Mouse (Mus musculus) splenic B cell, adult 2 months (primary cell): ENCODE measurements around the gene Rundc3a.

ENCODE experiments used
- DNase-seq: peaks from one replicate; pipeline ENCODE4 v3.0.0-alpha.2; 2011; ENCODE audit warnings: low read depth, low spot score
- H3K27me3 ChIP-seq: 2 replicates; pipeline ENCODE4 v1.6.1; 2012; ENCODE audit warnings: mild to moderate bottlenecking, low read length, moderate library complexity, mixed read lengths; ENCODE audit not compliant: control insufficient read depth, poor library complexity, insufficient read depth, severe bottlenecking
- H3K36me3 ChIP-seq: 2 replicates; pipeline ENCODE4 v1.6.1; 2012; ENCODE audit warnings: mild to moderate bottlenecking, low read length, moderate library complexity, mixed read lengths; ENCODE audit not compliant: control insufficient read depth, poor library complexity, insufficient read depth, severe bottlenecking

Gene Rundc3a

DNA sequence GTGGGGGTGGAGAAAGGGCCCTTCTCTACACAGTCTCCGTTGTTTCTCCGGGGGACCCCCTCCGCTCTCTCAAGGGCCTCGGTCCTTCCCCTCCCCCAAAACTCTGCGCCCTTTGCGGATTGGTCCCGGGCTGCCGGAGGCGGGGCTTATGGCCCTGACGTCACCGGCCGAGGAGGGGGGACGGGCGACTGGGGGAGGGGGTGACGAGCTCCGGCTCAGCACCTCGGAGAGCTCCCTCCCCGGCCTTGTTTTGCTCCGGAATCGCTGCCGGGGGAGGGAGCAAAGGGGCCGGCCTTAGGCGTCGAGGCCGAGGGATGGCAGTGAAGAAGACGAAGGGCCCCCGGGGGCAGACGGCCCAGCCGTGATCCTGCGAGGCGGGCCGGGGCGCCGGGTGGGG, at the start of gene Rundc3a:
TSS of gene Rundc3a (plus strand) at position 166 of the 397 bp plus-strand sequence.
- H3K36me3 ChIP-seq, result no peaks in the 10 kb centered on the region
- no peaks in the 10 kb centered on the region for H3K27me3 ChIP-seq
- DNase-seq, result peak; percentile 79

DNA sequence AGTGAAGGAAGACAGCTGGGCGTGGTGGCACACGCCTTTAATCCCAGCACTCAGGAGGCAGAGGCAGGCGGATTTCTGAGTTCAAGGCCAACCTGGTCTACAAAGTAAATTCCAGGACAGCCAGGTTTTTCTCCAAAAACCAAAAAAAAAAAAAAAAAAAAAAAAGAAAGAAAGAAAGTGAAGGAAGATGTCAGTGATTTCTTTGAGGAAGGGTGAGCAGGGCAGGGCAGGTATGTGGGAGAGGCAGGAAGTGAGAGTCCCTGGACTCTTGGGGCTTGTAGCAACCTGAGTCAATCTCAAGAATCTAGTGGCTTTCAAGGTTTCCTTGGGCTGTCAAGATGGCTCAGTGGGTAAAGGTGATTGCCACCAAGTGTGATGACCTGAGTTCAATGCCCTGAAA, 48.7 kb upstream of the Rundc3a start:
- DNase-seq, result no peak
- Histone ChIP-seq H3K36me3 (no peaks in the 10 kb centered on the region), H3K27me3 (no peaks in the 10 kb centered on the region)

DNA sequence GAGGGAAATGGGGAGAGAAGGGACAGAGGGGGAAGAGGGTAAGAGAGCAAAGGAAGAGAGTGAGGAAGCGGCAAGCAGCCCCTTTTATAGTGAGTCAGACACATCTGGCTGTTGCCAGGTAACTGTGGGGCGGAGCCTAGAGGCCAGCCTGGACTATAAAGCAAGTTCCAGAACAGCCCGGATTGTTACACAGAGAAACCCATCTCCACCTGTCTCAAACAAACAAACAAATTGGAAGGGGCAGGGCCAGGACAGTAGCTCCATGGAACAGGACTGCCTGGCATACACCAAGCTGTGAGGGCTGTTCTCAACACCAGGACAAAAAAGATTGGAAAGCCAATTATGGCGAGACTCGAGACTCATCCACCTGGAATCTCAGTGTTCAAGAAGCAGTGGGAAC, 46.3 kb upstream of the Rundc3a start:
- H3K27me3 ChIP-seq, result no peaks in the 10 kb centered on the region
- DNase-seq, result no peak
- H3K36me3 ChIP-seq, result no peaks in the 10 kb centered on the region

DNA sequence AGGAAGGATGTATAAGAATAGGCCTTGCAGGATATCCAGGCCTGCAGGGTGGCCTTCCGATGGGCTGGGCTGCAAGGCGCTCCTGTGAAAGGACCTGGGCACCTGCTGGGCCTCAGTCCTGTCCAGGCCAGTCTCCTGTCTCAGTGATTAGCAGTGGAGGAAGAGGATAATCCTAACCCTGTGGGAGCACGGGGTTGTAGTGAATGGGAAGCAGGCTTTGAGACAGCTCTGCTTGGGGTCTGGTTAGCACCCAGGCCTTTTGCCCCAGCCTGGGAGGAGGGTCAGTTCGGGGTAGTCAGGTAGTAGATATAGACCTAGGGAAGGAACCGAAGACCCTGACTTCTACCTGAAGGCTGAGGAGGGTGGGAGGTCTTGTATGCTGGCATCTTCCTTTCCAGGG, 45.5 kb upstream of the Rundc3a start:
- DNase-seq, result no peak
- H3K36me3 ChIP-seq, result no peaks in the 10 kb centered on the region

DNA sequence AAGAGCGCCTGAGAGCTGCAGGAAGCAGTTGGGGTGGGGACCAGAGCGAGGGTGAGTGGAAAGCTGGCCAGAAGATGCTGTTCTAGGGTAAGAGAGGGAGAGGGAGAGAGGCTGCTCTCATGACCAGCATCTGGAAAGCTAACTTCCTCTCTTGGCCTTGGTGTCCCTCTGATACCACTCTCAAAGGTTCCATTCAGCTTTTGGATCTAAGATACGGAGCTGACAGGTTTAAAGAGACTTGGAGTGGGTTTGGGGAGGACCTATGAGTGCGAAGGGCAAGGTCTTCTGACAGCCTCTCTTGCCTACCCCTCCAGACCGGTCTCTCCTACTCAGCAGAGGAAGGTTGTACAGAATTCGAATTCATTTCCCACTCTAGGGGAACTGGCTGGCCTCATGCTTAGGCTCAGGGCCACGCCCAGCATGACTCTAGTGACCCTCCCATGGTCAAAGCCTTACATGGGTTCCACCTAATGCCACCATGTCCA, 45.1 kb upstream of the Rundc3a start:
- no peak for DNase-seq
- no peaks in the 10 kb centered on the region for H3K36me3 ChIP-seq

More for the DNA sequence above, 45.5 kb upstream of the Rundc3a start:
- H3K27me3 ChIP-seq, result no peaks in the 10 kb centered on the region; the same call in 1 of the 2 replicates

DNA sequence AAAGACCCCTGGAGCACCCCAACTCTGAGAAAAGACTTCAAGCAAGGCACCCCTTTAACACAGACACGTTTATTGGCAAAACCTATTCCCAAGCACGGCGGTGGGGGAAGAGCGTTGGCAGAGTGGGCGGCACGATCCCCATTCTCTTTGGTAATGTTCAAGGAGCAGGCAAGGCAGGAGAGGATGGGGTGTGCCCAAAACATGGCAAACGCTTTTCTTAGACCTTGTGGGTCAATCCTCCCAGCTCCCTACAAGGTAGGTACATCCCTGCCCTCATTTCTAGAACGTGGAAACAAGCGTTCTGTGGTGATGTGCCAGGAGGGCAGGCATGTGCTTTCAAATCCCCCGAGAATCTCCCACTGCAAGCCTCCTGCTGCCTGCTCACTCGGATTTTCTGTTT, 44.4 kb upstream of the Rundc3a start:
- H3K27me3 ChIP-seq, result no peaks in the 10 kb centered on the region; the same call in 1 of the 2 replicates
- no peak for DNase-seq
- no peaks in the 10 kb centered on the region for H3K36me3 ChIP-seq

More for the DNA sequence above, 45.1 kb upstream of the Rundc3a start:
- H3K27me3 ChIP-seq, result no peaks in the 10 kb centered on the region; the same call in 1 of the 2 replicates

DNA sequence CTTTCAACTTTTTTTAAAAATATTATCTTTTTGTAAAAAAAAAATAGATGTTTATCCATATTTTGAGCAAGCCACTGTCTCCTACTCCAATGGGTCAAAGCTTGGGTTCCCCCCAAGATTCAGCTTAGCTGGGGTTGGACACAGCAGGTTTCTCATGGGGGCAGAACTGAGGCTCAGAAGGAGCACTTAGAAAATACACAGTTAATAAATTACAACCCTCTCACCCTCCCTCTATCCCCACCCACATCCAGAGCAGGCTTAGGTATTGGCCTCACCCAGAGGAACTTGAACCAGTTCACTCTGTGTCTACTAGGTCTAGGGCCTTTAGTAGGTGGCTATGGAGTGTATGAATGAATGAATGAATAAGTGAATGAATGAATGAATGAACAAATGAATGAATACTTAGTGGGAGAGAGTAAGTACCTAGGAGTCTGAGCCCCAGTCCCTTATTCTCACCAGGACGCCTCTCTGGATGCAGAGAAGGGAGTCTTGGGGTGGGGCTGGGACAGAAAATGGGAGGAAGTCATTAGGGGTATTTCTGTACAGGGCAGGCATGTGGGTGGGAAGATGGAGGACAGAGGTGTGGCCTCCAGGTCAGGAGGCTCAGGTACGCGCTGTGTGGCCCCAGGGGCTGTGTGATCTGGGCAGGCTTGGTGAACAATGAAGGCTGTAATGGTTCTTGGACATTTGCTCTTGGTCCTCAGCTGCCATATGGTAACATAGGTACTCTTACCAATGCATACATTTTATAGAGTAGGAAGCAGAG, 43.8 kb upstream of the Rundc3a start:
- DNase-seq, result no peak
- no peaks in the 10 kb centered on the region; the same call in none of the 2 replicates for H3K27me3 ChIP-seq
- no peaks in the 10 kb centered on the region for H3K36me3 ChIP-seq

DNA sequence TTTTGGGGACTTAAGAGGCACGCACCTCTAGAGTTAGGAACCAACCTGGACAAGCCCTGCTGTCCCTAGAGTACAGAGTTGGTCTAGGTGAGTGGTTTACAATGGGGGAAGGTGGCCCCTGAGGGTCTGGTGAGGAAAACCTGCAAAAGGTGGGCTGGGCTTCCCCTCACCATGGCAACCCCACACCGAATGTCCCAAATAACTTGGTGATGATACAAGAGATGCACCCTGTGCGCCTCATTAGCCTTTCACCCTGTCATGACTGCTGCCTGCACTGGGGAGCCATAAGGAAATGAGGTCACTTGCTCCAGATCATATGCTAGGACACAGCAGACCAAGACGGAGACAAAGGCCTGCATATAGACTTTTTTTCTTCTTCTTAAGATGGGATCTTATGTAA, 42.8 kb upstream of the Rundc3a start:
- no peaks in the 10 kb centered on the region for H3K36me3 ChIP-seq

DNA sequence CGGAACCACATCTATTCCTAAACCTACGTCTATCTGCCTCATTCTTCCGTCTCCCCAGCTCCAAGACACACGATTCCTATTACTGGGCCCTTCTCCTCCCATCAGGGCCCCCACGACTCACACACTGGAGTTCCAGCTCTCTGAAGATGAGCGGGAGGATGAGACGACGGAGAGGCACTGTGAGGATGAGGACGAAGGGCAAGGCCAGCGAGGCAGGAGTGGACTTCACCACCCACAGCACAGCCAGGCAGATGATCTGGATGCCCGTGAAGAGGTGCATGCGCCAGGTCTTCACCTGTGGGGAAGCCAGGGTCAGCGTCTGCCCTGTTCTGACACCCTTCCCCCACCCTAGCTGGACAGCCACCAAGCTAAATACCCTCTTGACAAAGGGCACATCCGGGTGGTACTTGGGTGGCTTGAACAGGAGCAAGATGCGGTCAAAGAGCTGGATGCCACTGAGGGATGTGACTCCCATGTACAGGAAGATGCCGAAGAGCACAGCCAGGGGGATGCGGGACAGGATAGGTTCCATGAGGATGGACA, 42.2 kb upstream of the Rundc3a start:
- no peak for DNase-seq
- Histone ChIP-seq H3K36me3 (no peaks in the 10 kb centered on the region), H3K27me3 (no peaks in the 10 kb centered on the region; the same call in none of the 2 replicates)

More for the DNA sequence above, 42.8 kb upstream of the Rundc3a start:
- no peaks in the 10 kb centered on the region; the same call in none of the 2 replicates for H3K27me3 ChIP-seq
- DNase-seq, result no peak

DNA sequence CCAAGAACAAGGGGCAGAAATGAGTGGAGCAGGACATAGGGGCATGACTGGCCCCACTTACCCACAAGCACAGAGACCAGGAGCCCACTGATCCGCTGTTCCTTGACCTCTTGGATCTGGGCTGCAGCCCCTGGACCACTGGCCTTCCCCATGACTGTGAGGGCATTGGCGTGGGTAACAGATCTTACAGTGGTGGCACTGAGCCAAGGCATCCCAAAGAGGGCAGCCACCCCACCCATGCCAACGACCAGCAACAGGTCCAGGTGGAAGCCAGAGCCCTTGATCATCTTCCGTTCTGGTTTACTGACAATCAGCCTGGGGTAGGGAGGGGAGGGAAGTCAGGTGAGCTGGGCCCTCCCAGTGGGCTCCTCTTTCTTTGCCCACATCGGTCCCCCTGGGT, 40.8 kb upstream of the Rundc3a start:
- H3K27me3 ChIP-seq, result no peaks in the 10 kb centered on the region; the same call in none of the 2 replicates
- DNase-seq, result no peak
- no peaks in the 10 kb centered on the region for H3K36me3 ChIP-seq

DNA sequence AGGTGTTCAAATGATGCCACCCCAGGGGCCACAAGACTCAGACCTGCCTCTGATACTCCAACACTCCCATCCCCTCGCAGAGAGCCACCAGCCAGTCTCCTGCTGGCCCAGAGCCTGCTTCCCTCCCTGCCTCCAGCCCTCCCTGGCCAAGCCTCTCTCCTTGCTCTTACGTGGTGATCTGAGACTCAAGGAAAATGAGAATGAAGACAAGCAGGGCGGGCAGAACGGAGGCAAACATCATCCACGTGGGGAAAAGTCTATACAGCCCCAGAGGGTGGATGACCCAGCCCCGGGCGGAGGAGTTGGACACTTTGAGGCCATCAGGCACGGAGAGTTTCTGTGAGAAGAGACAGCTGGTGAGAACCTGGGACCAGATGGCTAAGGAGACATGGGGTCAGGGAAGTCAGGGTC, 40.2 kb upstream of the Rundc3a start:
- no peak for DNase-seq
- Histone ChIP-seq H3K27me3 (no peaks in the 10 kb centered on the region; the same call in none of the 2 replicates), H3K36me3 (no peaks in the 10 kb centered on the region)

DNA sequence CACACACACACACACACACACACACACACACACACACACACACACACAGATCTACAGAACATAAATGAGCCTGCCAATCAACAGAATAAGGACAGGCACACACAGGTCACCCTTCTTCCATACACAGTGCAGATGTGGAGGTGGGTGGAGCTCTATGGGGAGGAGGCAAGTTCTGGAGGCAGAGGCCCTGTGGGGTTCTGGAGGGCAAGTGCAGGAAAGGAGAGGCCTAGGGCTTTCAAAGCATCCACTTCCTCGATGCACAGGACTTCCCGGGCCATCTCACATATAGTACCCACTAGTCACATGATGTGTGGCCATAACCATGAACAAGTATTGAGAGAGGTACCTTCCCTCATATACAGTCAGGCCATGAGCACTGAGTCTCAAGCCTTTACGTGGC, 37.7 kb upstream of the Rundc3a start:
- DNase-seq, result no peak
- no peaks in the 10 kb centered on the region for H3K36me3 ChIP-seq
- H3K27me3 ChIP-seq, result no peaks in the 10 kb centered on the region; the same call in none of the 2 replicates

DNA sequence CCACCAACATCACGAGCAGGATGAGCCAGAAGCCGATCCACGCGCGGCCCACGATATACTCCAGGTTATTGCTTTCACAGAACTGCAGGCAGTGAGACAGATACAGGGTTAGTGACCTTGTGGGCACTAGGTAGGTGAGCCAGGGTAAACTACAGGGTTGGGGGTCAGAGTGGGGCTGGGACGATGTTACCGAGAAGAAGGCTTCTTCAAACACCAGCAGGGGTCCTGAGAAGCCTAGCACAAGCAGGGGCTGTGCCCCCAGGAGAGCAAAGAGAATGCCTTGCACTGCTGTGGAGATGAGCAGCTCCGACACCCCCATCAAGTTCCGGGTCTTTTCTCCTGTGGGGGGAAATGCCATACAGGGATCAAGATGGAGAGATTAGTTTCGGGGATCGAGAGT, 37.0 kb upstream of the Rundc3a start:
- H3K36me3 ChIP-seq, result no peaks in the 10 kb centered on the region
- no peaks in the 10 kb centered on the region; the same call in none of the 2 replicates for H3K27me3 ChIP-seq
- DNase-seq, result no peak

DNA sequence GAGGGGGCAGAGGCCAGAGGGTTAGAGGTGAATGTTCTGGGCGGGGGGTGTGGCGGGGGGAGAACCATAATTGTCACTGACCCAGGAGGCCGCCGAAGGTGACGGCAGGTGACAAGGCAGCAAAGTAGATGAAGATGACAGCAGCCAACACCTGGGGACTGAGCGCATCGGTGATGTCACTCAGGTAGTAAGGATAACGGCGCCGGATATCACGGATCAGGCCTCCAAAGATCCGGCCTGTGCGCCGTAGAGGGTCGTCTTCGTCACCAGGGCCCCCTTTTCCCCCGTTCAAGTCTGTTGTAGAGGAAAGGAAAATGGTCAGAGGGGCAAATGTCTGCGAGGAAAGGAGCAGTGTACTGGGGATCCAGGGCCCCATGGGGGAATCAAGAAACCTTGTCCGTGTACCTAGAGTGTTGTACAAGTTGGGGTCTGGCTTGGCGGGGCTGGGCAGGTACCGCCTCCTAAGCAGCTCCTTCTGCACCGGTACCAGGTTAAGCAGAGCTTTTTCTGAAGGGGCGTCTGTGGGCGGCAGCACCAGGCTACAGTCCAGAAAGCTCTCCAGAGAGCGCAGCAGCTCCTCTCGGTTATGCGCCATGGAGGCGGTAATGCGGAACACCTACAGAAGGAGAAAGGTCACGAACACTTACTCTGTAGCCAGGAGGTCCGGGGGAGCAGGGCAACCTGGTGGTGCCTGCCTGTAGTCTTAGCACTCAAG, 36.4 kb upstream of the Rundc3a start:
- Histone ChIP-seq H3K36me3 (no peaks in the 10 kb centered on the region), H3K27me3 (no peaks in the 10 kb centered on the region; the same call in none of the 2 replicates)
- no peak for DNase-seq

DNA sequence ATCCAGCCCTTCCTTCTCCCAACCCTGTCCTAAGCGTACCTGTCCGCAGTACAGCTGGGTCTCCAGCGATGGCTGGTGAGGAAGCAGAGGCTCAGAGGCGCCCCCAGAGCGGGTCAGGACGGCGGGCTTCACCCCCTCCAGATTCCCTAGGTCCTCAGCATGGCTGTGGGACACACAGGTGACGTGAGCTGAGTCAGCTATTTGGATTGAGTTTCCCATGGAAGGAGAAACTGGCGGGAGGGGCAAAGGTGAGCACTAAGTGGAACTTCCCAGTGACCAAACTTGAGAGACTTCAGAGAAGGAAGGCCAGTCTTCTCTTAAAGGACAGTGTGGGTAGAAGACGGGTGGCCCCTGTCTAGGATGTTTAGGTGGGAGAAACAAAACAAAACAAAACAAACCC, 34.8 kb upstream of the Rundc3a start:
- Histone ChIP-seq H3K36me3 (no peaks in the 10 kb centered on the region), H3K27me3 (no peaks in the 10 kb centered on the region; the same call in 1 of the 2 replicates)
- DNase-seq, result no peak
